Mouse (Mus musculus) megakaryocyte, embryonic 14.5 days (primary cell): ENCODE results near the gene Atoh8. TPM values are rescaled to one million over a fixed set of nuclear protein-coding genes. Genes with fewer than 3 reads are reported as not detected.
A peak's percentile ranks its signal among the peaks of the same experiment; 100 is the strongest.

ENCODE experiments used
- H3K27me3 ChIP-seq: replicated peaks from 2 replicates; pipeline ENCODE3; 2012; ENCODE audit warnings: inconsistent platforms
- H3K36me3 ChIP-seq: replicated peaks from 2 replicates; pipeline ENCODE3; 2012; ENCODE audit warnings: low read length, inconsistent platforms, mixed read lengths
- H3K4me1 ChIP-seq: 2 replicates; pipeline ENCODE4 v1.6.1; 2012; ENCODE audit warnings: inconsistent platforms
- H3K4me3 ChIP-seq: replicated peaks from 2 replicates; pipeline ENCODE3; 2012; ENCODE audit warnings: moderate library complexity, mild to moderate bottlenecking, inconsistent platforms
- H3K9me3 ChIP-seq: 2 replicates; pipeline ENCODE4 v1.6.1; 2012; ENCODE audit warnings: inconsistent platforms
- FLI1 ChIP-seq: IDR thresholded peaks from 2 replicates; pipeline ENCODE4 v1.6.1; 2012; ENCODE audit warnings: low read length, inconsistent platforms, mixed read lengths
- GATA1 ChIP-seq: IDR thresholded peaks from 3 replicates; pipeline ENCODE4 v1.6.1; 2012; ENCODE audit warnings: mixed read lengths, low read length, inconsistent platforms, borderline replicate concordance
- polyA plus RNA-seq: library from polyadenylated mRNA; stranded (reverse); fragments of >175 nt; gene quantifications from 2 replicates; pipeline ENCODE4 v1.2.3, GENCODE M21; 2012; ENCODE audit warnings: low replicate concordance; ENCODE audit not compliant: insufficient read depth

The Atoh8 gene
- polyA plus RNA-seq, 1 experiment = 51.0 TPM

- Histone ChIP-seq H3K4me1 (peaks cover 36% of the 10 kb centered on the region), H3K36me3 (no peaks in the 10 kb centered on the region), H3K4me3 (no peak overlapping the region), H3K27me3 (peaks cover 69% of the 10 kb centered on the region), H3K9me3 (no peaks in the 10 kb centered on the region; the same call in 1 of the 2 replicates)
- TF ChIP-seq GATA1 (no peak), FLI1 (no peak)
These were observed 55.5 kb downstream of the Atoh8 start for GRCm38 (mm10) chr6:72179562-72180502.

DNA sequence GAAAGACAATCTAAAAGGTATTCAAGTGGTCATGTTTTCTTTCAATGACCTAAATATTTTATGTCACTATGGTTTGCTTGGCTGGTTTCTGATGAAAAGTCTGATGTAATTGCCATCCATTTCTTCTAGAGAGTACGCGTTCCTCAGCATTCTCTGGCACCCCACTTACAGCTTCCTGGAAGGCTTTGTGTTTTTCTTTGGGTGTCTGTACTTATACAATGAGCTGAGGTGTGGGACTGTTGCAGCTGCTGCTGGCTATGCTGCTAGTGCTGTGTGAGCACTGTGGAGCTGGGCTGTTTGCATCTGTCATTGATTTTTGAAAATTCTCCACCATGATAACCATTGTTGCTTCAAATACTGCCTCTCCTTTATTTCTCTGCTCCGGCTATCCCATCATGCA, 56.4 kb downstream of the Atoh8 start:
- H3K9me3 ChIP-seq = no peaks in the 10 kb centered on the region; the same call in 1 of the 2 replicates
- peaks cover 30% of the 10 kb centered on the region for H3K4me1 ChIP-seq
- H3K36me3 ChIP-seq = no peaks in the 10 kb centered on the region
- no peak overlapping the region for H3K4me3 ChIP-seq
- peaks cover 67% of the 10 kb centered on the region for H3K27me3 ChIP-seq
- TF ChIP-seq FLI1 = no peak
- TF ChIP-seq GATA1 = no peak

DNA sequence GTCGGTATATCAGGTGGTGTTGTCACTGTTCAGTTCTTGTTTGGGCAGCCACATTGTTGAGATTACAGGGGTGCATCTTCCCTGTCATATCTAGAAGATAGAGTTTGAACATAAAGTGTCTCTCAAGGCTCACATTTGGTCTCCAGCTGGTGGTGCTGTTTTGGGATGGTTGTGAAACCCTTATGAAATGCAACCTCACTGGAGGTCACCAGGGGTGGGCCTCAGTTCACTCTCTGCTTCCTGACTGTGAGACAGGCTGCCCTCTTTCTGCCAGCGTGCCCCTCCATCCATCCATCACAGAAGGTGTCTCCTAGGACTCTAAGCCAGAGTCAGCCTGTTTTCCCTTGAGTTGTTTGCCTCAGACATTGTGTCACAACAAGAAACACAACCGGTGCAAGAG, 58.0 kb downstream of the Atoh8 start:
- H3K36me3 ChIP-seq = no peaks in the 10 kb centered on the region
- peaks cover 28% of the 10 kb centered on the region for H3K4me1 ChIP-seq
- H3K27me3 ChIP-seq = peaks cover 67% of the 10 kb centered on the region
- H3K9me3 ChIP-seq = no peaks in the 10 kb centered on the region; the same call in 1 of the 2 replicates
- TF ChIP-seq FLI1 = no peak
- TF ChIP-seq GATA1 = no peak
- no peak overlapping the region for H3K4me3 ChIP-seq

GRCm38 (mm10) chr6:72176004-72176403, 59.4 kb downstream of the Atoh8 start:
- H3K9me3 ChIP-seq = no peaks in the 10 kb centered on the region; the same call in 1 of the 2 replicates
- no peaks in the 10 kb centered on the region for H3K36me3 ChIP-seq
- H3K27me3 ChIP-seq = peaks cover 60% of the 10 kb centered on the region
- no peak for TF ChIP-seq FLI1
- TF ChIP-seq GATA1 = no peak
- H3K4me1 ChIP-seq = peaks cover 33% of the 10 kb centered on the region
- no peak overlapping the region for H3K4me3 ChIP-seq

- Histone ChIP-seq H3K27me3 (peaks cover 63% of the 10 kb centered on the region), H3K9me3 (no peaks in the 10 kb centered on the region; the same call in 1 of the 2 replicates), H3K4me3 (no peak overlapping the region), H3K36me3 (no peaks in the 10 kb centered on the region), H3K4me1 (peaks cover 27% of the 10 kb centered on the region)
- TF ChIP-seq GATA1 (no peak), FLI1 (no peak)
These were observed 60.0 kb downstream of the Atoh8 start for GRCm38 (mm10) chr6:72175419-72175818.

DNA sequence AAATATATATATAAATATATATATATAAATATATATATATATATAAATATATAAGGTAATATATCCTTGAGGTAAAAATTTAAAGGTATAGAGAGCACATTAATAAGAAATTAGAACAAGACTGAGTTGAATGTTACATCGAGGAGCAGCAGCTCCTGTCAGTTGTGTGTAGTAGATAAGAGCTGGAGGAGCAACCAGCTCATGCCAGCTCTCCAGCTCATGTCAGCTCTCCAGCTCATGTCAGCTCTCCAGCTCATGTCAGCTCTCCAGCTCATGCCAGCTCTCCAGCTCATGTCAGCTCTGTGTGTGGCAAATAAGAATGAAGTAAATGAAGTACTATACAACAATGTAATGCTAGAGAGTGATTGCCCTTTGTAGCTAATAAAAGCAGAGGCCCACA, 62.0 kb downstream of the Atoh8 start:
- H3K36me3 ChIP-seq = no peaks in the 10 kb centered on the region
- peaks cover 16% of the 10 kb centered on the region for H3K4me1 ChIP-seq
- no peak overlapping the region for H3K4me3 ChIP-seq
- H3K27me3 ChIP-seq = peaks cover 49% of the 10 kb centered on the region
- TF ChIP-seq GATA1 (no peak), FLI1 (no peak)
- H3K9me3 ChIP-seq = peaks cover 5% of the 10 kb centered on the region

GRCm38 (mm10) chr6:72171391-72171790, 64.0 kb downstream of the Atoh8 start:
- Histone ChIP-seq H3K4me3 (no peak overlapping the region), H3K4me1 (peaks cover 12% of the 10 kb centered on the region), H3K9me3 (peaks cover 8% of the 10 kb centered on the region), H3K36me3 (no peaks in the 10 kb centered on the region), H3K27me3 (peaks cover 43% of the 10 kb centered on the region)
- no peak for TF ChIP-seq GATA1
- no peak for TF ChIP-seq FLI1

GRCm38 (mm10) chr6:72165907-72166306, 69.5 kb downstream of the Atoh8 start:
- Histone ChIP-seq H3K9me3 (peaks cover 8% of the 10 kb centered on the region), H3K36me3 (no peaks in the 10 kb centered on the region), H3K27me3 (peaks cover 27% of the 10 kb centered on the region), H3K4me3 (no peak overlapping the region), H3K4me1 (peaks cover 37% of the 10 kb centered on the region)
- TF ChIP-seq FLI1 = no peak
- no peak for TF ChIP-seq GATA1

DNA sequence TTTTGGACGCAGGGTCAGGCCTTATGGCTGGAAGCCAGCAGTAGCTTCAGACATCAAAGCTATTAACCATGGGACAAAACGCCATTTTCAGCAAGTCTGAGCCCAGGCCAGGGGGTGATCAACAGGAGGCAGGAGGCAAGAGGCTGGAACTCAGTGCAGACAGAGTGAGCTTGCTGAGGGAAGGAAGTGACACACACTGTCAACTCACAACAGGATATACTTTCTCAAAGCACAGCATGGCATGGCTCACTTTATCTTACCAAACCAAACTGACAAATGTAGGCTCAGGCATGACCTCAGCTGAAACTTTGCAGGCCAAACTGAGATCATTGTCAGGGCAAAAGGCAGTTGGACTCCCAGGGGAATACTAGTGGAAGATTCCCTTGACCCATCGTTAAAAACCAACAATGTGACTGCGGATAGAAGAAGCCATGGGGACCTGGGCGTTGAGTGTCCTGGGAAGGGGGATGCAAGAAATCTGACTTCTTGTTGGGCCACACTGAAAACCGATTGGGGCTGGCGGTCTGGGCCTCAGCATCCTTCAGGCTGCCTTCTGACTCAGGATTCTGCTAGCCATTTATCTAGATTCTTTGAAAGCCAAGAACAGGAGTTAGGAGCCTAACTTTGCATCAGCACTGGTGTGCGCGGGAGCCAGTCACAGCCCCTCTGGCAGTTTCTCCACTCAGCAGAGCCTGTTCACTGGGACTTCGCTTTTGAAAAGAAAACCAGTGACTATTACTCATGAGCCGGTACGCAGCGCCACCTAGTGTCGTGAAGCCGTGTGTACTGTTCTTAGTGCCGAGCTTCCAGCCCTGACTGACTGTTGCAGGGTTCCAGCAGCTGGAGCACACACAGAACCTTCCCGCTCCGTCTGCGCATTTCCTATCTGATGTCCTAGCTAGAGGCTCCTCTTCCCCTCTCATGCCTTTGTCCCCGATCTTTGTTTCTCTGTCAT, 70.8 kb downstream of the Atoh8 start:
- H3K4me1 ChIP-seq = peaks cover 44% of the 10 kb centered on the region
- peaks cover 8% of the 10 kb centered on the region for H3K9me3 ChIP-seq

More for the DNA sequence above, 70.8 kb downstream of the Atoh8 start:
- Histone ChIP-seq H3K27me3 (peaks cover 31% of the 10 kb centered on the region), H3K4me3 (peak overlapping the region; percentile 82), H3K36me3 (no peaks in the 10 kb centered on the region)
- TF ChIP-seq FLI1 (no peak), GATA1 (no peak)
